Mouse (Mus musculus) intestine, embryonic 16.5 days (tissue): Measurements from ENCODE around the gene Ide. TPM values are rescaled to one million over a fixed set of nuclear protein-coding genes. Genes with fewer than 3 reads are reported as not detected.
"Not testable (repeated sequence)": the region's sequence is repeated elsewhere in the genome, so short reads cannot be mapped to it uniquely, and the experiment has no call there.

ENCODE experiments used
- ATAC-seq: fragments of 200-750 bp; cut with Nextera tagmentation; 2 replicates; pipeline ENCODE4 v1.8.0; 2017; ENCODE audit warnings: moderate TSS enrichment, moderate library complexity
- H3K27ac ChIP-seq: fragments of 300-500 bp; sonication (generic); 2 replicates; pipeline ENCODE4 v1.5.1; 2014; ENCODE audit warnings: mild to moderate bottlenecking, low read length
- H3K27me3 ChIP-seq: fragments of 300-500 bp; sonication (generic); replicated peaks from 2 replicates; pipeline ENCODE4 v1.6.1; 2014; ENCODE audit warnings: low read length, control low read depth, mixed read lengths; ENCODE audit not compliant: control insufficient read depth, insufficient read depth
- H3K36me3 ChIP-seq: fragments of 300-500 bp; sonication (generic); 2 replicates; pipeline ENCODE4 v1.6.1; 2014; ENCODE audit warnings: low read length, control low read depth; ENCODE audit not compliant: control insufficient read depth, insufficient read depth
- H3K4me1 ChIP-seq: fragments of 300-500 bp; sonication (generic); 2 replicates; pipeline ENCODE4 v1.6.1; 2014; ENCODE audit warnings: low read length, control low read depth, mixed read lengths; ENCODE audit not compliant: control insufficient read depth, insufficient read depth
- H3K4me2 ChIP-seq: fragments of 300-500 bp; sonication (generic); 2 replicates; pipeline ENCODE4 v1.6.1; 2014; ENCODE audit warnings: low read depth, low read length, control low read depth
- H3K4me3 ChIP-seq: fragments of 300-500 bp; sonication (generic); 2 replicates; pipeline ENCODE4 v1.5.1; 2014; ENCODE audit warnings: mild to moderate bottlenecking, low read length
- H3K9ac ChIP-seq: fragments of 300-500 bp; sonication (generic); 2 replicates; pipeline ENCODE4 v1.6.1; 2014; ENCODE audit warnings: low read depth, low read length
- H3K9me3 ChIP-seq: fragments of 300-500 bp; sonication (generic); 2 replicates; pipeline ENCODE4 v1.6.1; 2016; ENCODE audit warnings: low read length, control low read depth; ENCODE audit not compliant: control insufficient read depth
- WGBS: fragments of 180-500 bp; shearing (Covaris S2); extraction: QIAGEN DNeasy Blood & Tissue Kit; methylation state at CpG from one replicate; pipeline ENCODE4 v1.1.7; 2014; 5-methylcytosine and 5-hydroxymethylcytosine counted together
- polyA plus RNA-seq: library from polyadenylated mRNA; unstranded; fragments of >200 nt; fragmentation: Nextera tagmentation; extraction: Ambion mirVana; gene quantifications from 2 replicates; pipeline ENCODE4 v1.2.1, GENCODE M21; 2015

Gene Ide
- polyA plus RNA-seq, 1 experiment from 2014 or later: 50.8 TPM

- no peak overlapping the region for H3K27ac ChIP-seq
- H3K27me3 ChIP-seq: peaks cover 21% of the 10 kb centered on the region
- H3K9ac ChIP-seq: no peak overlapping the region
- peak; percentile 78 for ATAC-seq
- H3K36me3 ChIP-seq: no peaks in the 10 kb centered on the region
- 8% methylated on average over 15 of the region's 15 CpGs for WGBS
- no peak overlapping the region for H3K4me2 ChIP-seq
- no peak overlapping the region for H3K4me3 ChIP-seq
- no peaks in the 10 kb centered on the region for H3K9me3 ChIP-seq
- peaks cover 6% of the 10 kb centered on the region; the same call in 1 of the 2 replicates for H3K4me1 ChIP-seq
Observed at GRCm38 (mm10) chr19:37237712-37238437, 99.8 kb downstream of the Ide start.

GRCm38 (mm10) chr19:37237306-37237705, 100.3 kb downstream of the Ide start:
- Histone ChIP-seq H3K4me2 (no peak overlapping the region), H3K9ac (no peak overlapping the region), H3K36me3 (no peaks in the 10 kb centered on the region), H3K27me3 (peaks cover 21% of the 10 kb centered on the region), H3K9me3 (no peaks in the 10 kb centered on the region), H3K27ac (no peak overlapping the region), H3K4me3 (no peak overlapping the region), H3K4me1 (peaks cover 6% of the 10 kb centered on the region; the same call in 1 of the 2 replicates)
- WGBS: 52% methylated on average over 5 of the region's 5 CpGs
- ATAC-seq: no peak

- ATAC-seq: no peak
Observed at GRCm38 (mm10) chr19:37235818-37236217, 101.8 kb downstream of the Ide start.

GRCm38 (mm10) chr19:37233561-37234539, 103.8 kb downstream of the Ide start:
- peak overlapping the region; percentile 30 for H3K9ac ChIP-seq
- 6% methylated on average over 63 of the region's 63 CpGs for WGBS
- ATAC-seq: peak; percentile 52
- peaks cover 6% of the 10 kb centered on the region; the same call in 1 of the 2 replicates for H3K4me1 ChIP-seq
- peak overlapping the region; percentile 80 for H3K4me2 ChIP-seq
- peak overlapping the region; percentile 44 for H3K4me3 ChIP-seq
- no peaks in the 10 kb centered on the region for H3K9me3 ChIP-seq
- no peaks in the 10 kb centered on the region for H3K36me3 ChIP-seq
- H3K27ac ChIP-seq: no peak overlapping the region
- peaks cover 21% of the 10 kb centered on the region for H3K27me3 ChIP-seq

More at GRCm38 (mm10) chr19:37235818-37236217, 101.8 kb downstream of the Ide start:
- no peaks in the 10 kb centered on the region for H3K36me3 ChIP-seq
- peaks cover 6% of the 10 kb centered on the region; the same call in 1 of the 2 replicates for H3K4me1 ChIP-seq
- H3K27me3 ChIP-seq: peaks cover 21% of the 10 kb centered on the region
- H3K9me3 ChIP-seq: no peaks in the 10 kb centered on the region
- H3K27ac ChIP-seq: no peak overlapping the region
- H3K4me3 ChIP-seq: no peak overlapping the region
- H3K9ac ChIP-seq: no peak overlapping the region
- no peak overlapping the region for H3K4me2 ChIP-seq
- WGBS: 60% methylated on average over 8 of the region's 8 CpGs

GRCm38 (mm10) chr19:37232598-37232997, 105.1 kb downstream of the Ide start:
- H3K9me3 ChIP-seq, H3K4me3 ChIP-seq, H3K4me2 ChIP-seq, H3K27ac ChIP-seq, ATAC-seq, H3K36me3 ChIP-seq, H3K4me1 ChIP-seq, H3K9ac ChIP-seq: not testable (repeated sequence)
- H3K27me3 ChIP-seq: peaks cover 18% of the 10 kb centered on the region
- WGBS: 67% methylated on average over 9 of the region's 9 CpGs

GRCm38 (mm10) chr19:37225197-37225862, 112.3 kb downstream of the Ide start:
- H3K9me3 ChIP-seq: no peaks in the 10 kb centered on the region
- 88% methylated on average over 6 of the region's 6 CpGs for WGBS
- peaks cover 3% of the 10 kb centered on the region; the same call in 1 of the 2 replicates for H3K36me3 ChIP-seq
- H3K4me1 ChIP-seq: no peaks in the 10 kb centered on the region
- no peak overlapping the region for H3K9ac ChIP-seq
- H3K4me2 ChIP-seq: no peak overlapping the region
- no peaks in the 10 kb centered on the region for H3K27me3 ChIP-seq
- no peak overlapping the region for H3K27ac ChIP-seq
- ATAC-seq: no peak
- H3K4me3 ChIP-seq: no peak overlapping the region

Other genes starting within 250 kb of the Ide start
- 47.4 and 49.0 TPM in 2 replicates for gene March5, start 130.3 kb downstream of the Ide start, polyA plus RNA-seq
- 0.44 and 0.97 TPM in 2 replicates for gene Cpeb3, start 129.3 kb downstream of the Ide start, polyA plus RNA-seq
- 37.3 and 40.4 TPM in 2 replicates for gene Kif11, start 38.6 kb upstream of the Ide start, polyA plus RNA-seq
- gene Hhex, start 97.0 kb upstream of the Ide start, polyA plus RNA-seq: 11.1 and 11.8 TPM in 2 replicates
- 21.7 and 23.8 TPM in 2 replicates for gene Exoc6, start 212.6 kb upstream of the Ide start, polyA plus RNA-seq